Mouse (Mus musculus) lung, postnatal 0 days (tissue): ENCODE measurements around the gene Gpd1. TPM values are rescaled to one million over a fixed set of nuclear protein-coding genes. Genes with fewer than 3 reads are reported as not detected.
"Not testable (repeated sequence)": the region's sequence is repeated elsewhere in the genome, so short reads cannot be mapped to it uniquely, and the experiment has no call there.

Experiments
- ATAC-seq: fragments of 200-750 bp; cut with Nextera tagmentation; 2 replicates; pipeline ENCODE4 v1.8.0; 2017; ENCODE audit warnings: moderate library complexity
- DNase-seq: peaks from one replicate; pipeline ENCODE4 v3.0.0-alpha.2; 2016; ENCODE audit warnings: low spot score
- H3K27ac ChIP-seq: fragments of 300-500 bp; sonication (generic); 2 replicates; pipeline ENCODE4 v1.5.1; 2014; ENCODE audit warnings: antibody characterized with exemption, mild to moderate bottlenecking, low read length, mixed read lengths
- H3K27me3 ChIP-seq: fragments of 300-500 bp; sonication (generic); replicated peaks from 2 replicates; pipeline ENCODE4 v1.6.1; 2014; ENCODE audit warnings: low read length, mixed read lengths; ENCODE audit not compliant: insufficient read depth
- H3K36me3 ChIP-seq: fragments of 300-500 bp; sonication (generic); 2 replicates; pipeline ENCODE4 v1.6.1; 2014; ENCODE audit warnings: low read length, mixed read lengths; ENCODE audit not compliant: insufficient read depth
- H3K4me1 ChIP-seq: fragments of 300-500 bp; sonication (generic); 2 replicates; pipeline ENCODE4 v1.6.1; 2014; ENCODE audit warnings: antibody characterized with exemption, low read depth, low read length, mixed read lengths; ENCODE audit not compliant: insufficient read depth
- H3K4me2 ChIP-seq: fragments of 300-500 bp; sonication (generic); replicated peaks from 2 replicates; pipeline ENCODE4 v1.6.1; 2014; ENCODE audit warnings: low read depth, mild to moderate bottlenecking, low read length, moderate library complexity, mixed read lengths
- H3K4me3 ChIP-seq: fragments of 300-500 bp; sonication (generic); 2 replicates; pipeline ENCODE4 v1.5.1; 2014; ENCODE audit warnings: low read depth, low read length
- H3K9ac ChIP-seq: fragments of 300-500 bp; sonication (generic); replicated peaks from 2 replicates; pipeline ENCODE4 v1.6.1; 2014; ENCODE audit warnings: low read depth, mild to moderate bottlenecking
- H3K9me3 ChIP-seq: fragments of 300-500 bp; sonication (generic); 2 replicates; pipeline ENCODE4 v1.6.1; 2016; ENCODE audit warnings: low read length, mixed read lengths
- CTCF ChIP-seq: IDR thresholded peaks from 2 replicates; pipeline ENCODE4 v1.5.1; 2016; ENCODE audit warnings: antibody characterized with exemption, mild to moderate bottlenecking
- EP300 ChIP-seq: IDR thresholded peaks from 2 replicates; pipeline ENCODE4 v1.6.1; 2016; ENCODE audit warnings: antibody characterized with exemption, mild to moderate bottlenecking, control low read depth
- WGBS: fragments of 180-500 bp; shearing (Covaris S2); extraction: QIAGEN DNeasy Blood & Tissue Kit; methylation state at CpG from one replicate; pipeline ENCODE4 v1.1.7; 2014; 5-methylcytosine and 5-hydroxymethylcytosine counted together
- polyA plus RNA-seq: library from polyadenylated mRNA; unstranded; fragments of >200 nt; fragmentation: Nextera tagmentation; extraction: Ambion mirVana; gene quantifications from 2 replicates; pipeline ENCODE4 v1.2.1, GENCODE M21; 2015

Gene Gpd1
- polyA plus RNA-seq, 1 experiment from 2014 or later: 13.2 TPM

- Histone ChIP-seq H3K9ac (peak overlapping the region; percentile 72), H3K27ac (peak overlapping the region; percentile 90), H3K36me3 (no peaks in the 10 kb centered on the region), H3K4me1 (no peaks in the 10 kb centered on the region), H3K27me3 (no peaks in the 10 kb centered on the region), H3K4me2 (peak overlapping the region; percentile 85), H3K9me3 (no peaks in the 10 kb centered on the region), H3K4me3 (peak overlapping the region; percentile 85)
- ATAC-seq (peak; percentile 97), DNase-seq (peak; percentile 96)
- TF ChIP-seq EP300 (no peak), CTCF (peak; percentile 40)
- 3% methylated on average over 26 of the region's 41 CpGs for WGBS
These were observed 55.1 kb downstream of the Gpd1 start for GRCm38 (mm10) chr15:99772277-99772880.

- ATAC-seq, H3K9me3 ChIP-seq, DNase-seq, H3K36me3 ChIP-seq, H3K27me3 ChIP-seq, H3K4me1 ChIP-seq: not testable (repeated sequence)
- Histone ChIP-seq H3K9ac (peak within 1 kb of the TSS; percentile 72), H3K4me3 (peak within 1 kb of the TSS; percentile 85), H3K27ac (peak within 1 kb of the TSS; percentile 90), H3K4me2 (peak within 1 kb of the TSS; percentile 85)
These were observed 55.4 kb downstream of the Gpd1 start, which contains the start of gene Cers5 for GRCm38 (mm10) chr15:99772881-99772924. Cers5 (minus strand) TSS chr15:99772885.

DNA sequence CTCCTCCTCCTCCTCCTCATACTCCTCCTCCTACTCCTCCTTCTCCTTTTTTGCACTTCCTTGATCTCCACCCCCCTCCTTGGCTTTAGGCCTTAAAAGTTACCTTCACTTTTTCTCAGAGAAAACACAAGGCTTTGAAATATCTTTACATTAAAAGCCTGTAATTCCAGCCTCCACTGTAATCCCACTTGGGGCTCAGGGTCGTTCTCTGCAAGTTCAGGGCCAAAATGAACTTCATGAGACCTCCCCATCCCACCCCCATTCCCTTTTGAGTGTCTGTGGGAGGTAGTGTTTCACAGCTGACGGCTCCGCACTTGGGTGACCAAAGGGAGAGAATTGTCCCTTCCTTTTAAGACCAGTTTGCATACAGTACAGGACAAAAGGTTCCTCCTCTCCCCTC lies 55.6 kb downstream of the Gpd1 start:
- TF ChIP-seq CTCF (no peak), EP300 (no peak)
- no peak for DNase-seq
- no peak overlapping the region for H3K9ac ChIP-seq
- no peaks in the 10 kb centered on the region for H3K27me3 ChIP-seq
- H3K4me3 ChIP-seq: no peak overlapping the region
- H3K27ac ChIP-seq: no peak overlapping the region; the same call in 1 of the 2 replicates
- no peaks in the 10 kb centered on the region for H3K4me1 ChIP-seq
- 32% methylated on average over 3 of the region's 3 CpGs for WGBS
- H3K4me2 ChIP-seq: no peak overlapping the region
- H3K36me3 ChIP-seq: no peaks in the 10 kb centered on the region
- ATAC-seq: no peak
- no peaks in the 10 kb centered on the region for H3K9me3 ChIP-seq

Other genes starting within 250 kb of the Gpd1 start
- 11.2 and 11.5 TPM in 2 replicates for gene Bcdin3d, start 242.8 kb upstream of the Gpd1 start, polyA plus RNA-seq
- 0.81 and 0.95 TPM in 2 replicates for gene Faim2, start 189.3 kb upstream of the Gpd1 start, polyA plus RNA-seq
- gene Aqp2, start 138.5 kb upstream of the Gpd1 start, polyA plus RNA-seq: not detected in 2 replicates
- gene Aqp5, start 126.7 kb upstream of the Gpd1 start, polyA plus RNA-seq: 551 and 593 TPM in 2 replicates
- gene Aqp6, start 116.1 kb upstream of the Gpd1 start, polyA plus RNA-seq: not detected in 2 replicates
- 7.5 and 10.9 TPM in 2 replicates for gene Racgap1, start 65.9 kb upstream of the Gpd1 start, polyA plus RNA-seq
- 1.3 TPM in 2 replicates for gene Asic1, start 47.1 kb upstream of the Gpd1 start, polyA plus RNA-seq
- 19.7 and 20.4 TPM in 2 replicates for gene Smarcd1, start 15.4 kb upstream of the Gpd1 start, polyA plus RNA-seq
- gene Gm17349, start 12.0 kb upstream of the Gpd1 start, polyA plus RNA-seq: 3.2 TPM in 1 of 2 replicates, not detected in the other
- 197 and 206 TPM in 2 replicates for gene Cox14, start 8.1 kb downstream of the Gpd1 start, polyA plus RNA-seq
- 67.1 and 71.5 TPM in 2 replicates for gene Cers5, start 55.4 kb downstream of the Gpd1 start, polyA plus RNA-seq
- gene Lima1, start 157.9 kb downstream of the Gpd1 start, polyA plus RNA-seq: 28.6 and 38.5 TPM in 2 replicates
- 0.01 and 0.04 TPM in 2 replicates for gene Fam186a, start 249.5 kb downstream of the Gpd1 start, polyA plus RNA-seq